Mouse (Mus musculus) MEL (cell line): Measurements from ENCODE around the gene Psen1. TPM values are rescaled to one million over a fixed set of nuclear protein-coding genes. Genes with fewer than 3 reads are reported as not detected.

Source experiments
- DNase-seq: peaks from one replicate; pipeline ENCODE4 v3.0.0; 2011; ENCODE audit warnings: low read depth, low spot score
- H3K27ac ChIP-seq: 2 replicates; pipeline ENCODE4 v1.5.1; 2012; ENCODE audit warnings: low read depth, mild to moderate bottlenecking, control low read depth, low read length, moderate library complexity; ENCODE audit not compliant: control insufficient read depth
- H3K27me3 ChIP-seq, 2 experiments: fragments of 150-350 bp in 1 of 2; sonication (generic) in 1 of 2; 2 replicates each; pipeline ENCODE4 v1.6.1; 2012; ENCODE audit warnings: low read length in 2 of 2, mild to moderate bottlenecking in 2 of 2, improper control_type of control experiment in 1 of 2, moderate library complexity in 1 of 2; ENCODE audit not compliant: insufficient read depth in 2 of 2, control insufficient read depth in 1 of 2
- H3K36me3 ChIP-seq, 2 experiments: 2 replicates each; pipeline ENCODE4 v1.6.1; 2012 to 2014; ENCODE audit warnings: low read length in 2 of 2, improper control_type of control experiment in 1 of 2, inconsistent platforms in 1 of 2, mild to moderate bottlenecking in 1 of 2; ENCODE audit not compliant: insufficient read depth in 2 of 2, control insufficient read depth in 1 of 2
- H3K4me1 ChIP-seq, 2 experiments: fragments of 150-350 bp in 1 of 2; sonication (generic) in 1 of 2; 2 replicates each; pipeline ENCODE4 v1.6.1; 2012; ENCODE audit warnings: low read length in 2 of 2, improper control_type of control experiment in 1 of 2, mild to moderate bottlenecking in 1 of 2; ENCODE audit not compliant: insufficient read depth in 2 of 2, control insufficient read depth in 1 of 2
- H3K4me3 ChIP-seq, 2 experiments: fragments of 150-350 bp in 1 of 2; sonication (generic) in 1 of 2; 2 replicates each; pipeline ENCODE4 v1.5.1; 2012; ENCODE audit warnings: low read depth in 2 of 2, low read length in 2 of 2, mild to moderate bottlenecking in 2 of 2, moderate library complexity in 2 of 2, control low read depth in 1 of 2, improper control_type of control experiment in 1 of 2; ENCODE audit not compliant: control insufficient read depth in 1 of 2, insufficient read depth in 1 of 2
- H3K79me2 ChIP-seq: 2 replicates; pipeline ENCODE4 v1.6.1; 2012; ENCODE audit warnings: mild to moderate bottlenecking, low read length, moderate library complexity; ENCODE audit not compliant: control insufficient read depth, poor library complexity, insufficient read depth
- H3K9ac ChIP-seq: 2 replicates; pipeline ENCODE4 v1.6.1; 2012; ENCODE audit warnings: low read depth, mild to moderate bottlenecking, control low read depth, low read length, moderate library complexity; ENCODE audit not compliant: control insufficient read depth, poor library complexity, severe bottlenecking
- H3K9me3 ChIP-seq: fragments of 150-350 bp; sonication (generic); replicated peaks from 2 replicates; pipeline ENCODE4 v1.6.1; 2012; ENCODE audit warnings: mild to moderate bottlenecking, low read length, improper control_type of control experiment, moderate library complexity; ENCODE audit not compliant: insufficient read depth
- BHLHE40 ChIP-seq: IDR thresholded peaks from 2 replicates; pipeline ENCODE4 v1.6.1; 2012; ENCODE audit warnings: low read depth, mild to moderate bottlenecking, inconsistent platforms, low read length, improper control_type of control experiment, borderline replicate concordance
- CHD1 ChIP-seq: IDR thresholded peaks from 2 replicates; pipeline ENCODE4 v1.6.1; 2012; ENCODE audit warnings: low read depth, mild to moderate bottlenecking, inconsistent platforms, low read length, improper control_type of control experiment
- EP300 ChIP-seq, 2 experiments: IDR thresholded peaks; 2 replicates each; pipeline ENCODE4 v1.6.1; 2011; ENCODE audit warnings: improper control_type of control experiment in 2 of 2, low read length in 2 of 2, low read depth in 1 of 2, mild to moderate bottlenecking in 1 of 2
- GABPA ChIP-seq: IDR thresholded peaks from 2 replicates; pipeline ENCODE4 v1.6.1; 2012; ENCODE audit warnings: low read depth, mild to moderate bottlenecking, inconsistent platforms, low read length, improper control_type of control experiment, moderate library complexity
- MAZ ChIP-seq: IDR thresholded peaks from 2 replicates; pipeline ENCODE4 v1.6.1; 2012; ENCODE audit warnings: low read depth, mild to moderate bottlenecking, inconsistent platforms, low read length, improper control_type of control experiment
- MEF2A ChIP-seq: IDR thresholded peaks from 2 replicates; pipeline ENCODE4 v1.6.1; 2014; ENCODE audit warnings: low read depth, mild to moderate bottlenecking, inconsistent platforms, low read length, improper control_type of control experiment; ENCODE audit not compliant: poor library complexity, insufficient replicate concordance, severe bottlenecking; ENCODE audit errors: extremely low read depth
- MXI1 ChIP-seq: IDR thresholded peaks from 2 replicates; pipeline ENCODE4 v1.6.1; 2011; ENCODE audit warnings: mild to moderate bottlenecking, low read depth, low read length, improper control_type of control experiment
- MYB ChIP-seq: IDR thresholded peaks from 2 replicates; pipeline ENCODE4 v1.6.1; 2011; ENCODE audit warnings: mild to moderate bottlenecking, low read depth, low read length, improper control_type of control experiment
- MYC ChIP-seq: IDR thresholded peaks from 2 replicates; pipeline ENCODE4 v1.6.1; 2011; ENCODE audit warnings: low read depth, mild to moderate bottlenecking, low read length, improper control_type of control experiment, moderate library complexity
- NRF1 ChIP-seq: IDR thresholded peaks from 2 replicates; pipeline ENCODE4 v1.6.1; 2014; ENCODE audit warnings: low read depth, mild to moderate bottlenecking, inconsistent platforms, low read length, improper control_type of control experiment, moderate library complexity; ENCODE audit not compliant: poor library complexity, insufficient read depth, severe bottlenecking
- POLR2A ChIP-seq, 2 experiments: IDR thresholded peaks; 2 replicates each; pipeline ENCODE4 v1.6.1; 2011 to 2012; ENCODE audit warnings: low read length in 2 of 2, mild to moderate bottlenecking in 2 of 2, control low read depth in 1 of 2, improper control_type of control experiment in 1 of 2, low read depth in 1 of 2, moderate library complexity in 1 of 2; ENCODE audit not compliant: control insufficient read depth in 1 of 2, insufficient read depth in 1 of 2, poor library complexity in 1 of 2
- POLR2AphosphoS2 ChIP-seq: IDR thresholded peaks from 2 replicates; pipeline ENCODE4 v1.6.1; 2011; ENCODE audit warnings: low read length, improper control_type of control experiment
- RCOR1 ChIP-seq: IDR thresholded peaks from 2 replicates; pipeline ENCODE4 v1.6.1; 2012; ENCODE audit warnings: low read depth, mild to moderate bottlenecking, inconsistent platforms, low read length, improper control_type of control experiment
- TAL1 ChIP-seq: IDR thresholded peaks from 2 replicates; pipeline ENCODE4 v1.6.1; 2012; ENCODE audit warnings: mild to moderate bottlenecking, inconsistent platforms, low read length, moderate library complexity, mixed read lengths
- TBP ChIP-seq: IDR thresholded peaks from 2 replicates; pipeline ENCODE4 v1.8.0; 2011; ENCODE audit warnings: low read depth, low read length, improper control_type of control experiment
- TCF12 ChIP-seq: IDR thresholded peaks from 2 replicates; pipeline ENCODE4 v1.6.1; 2014; ENCODE audit warnings: low read depth, mild to moderate bottlenecking, inconsistent platforms, low read length, improper control_type of control experiment, moderate library complexity
- UBTF ChIP-seq: IDR thresholded peaks from 2 replicates; pipeline ENCODE4 v1.6.1; 2012; ENCODE audit warnings: low read depth, mild to moderate bottlenecking, inconsistent platforms, low read length, improper control_type of control experiment, moderate library complexity, borderline replicate concordance; ENCODE audit not compliant: insufficient read depth
- USF2 ChIP-seq, 2 experiments: IDR thresholded peaks; 2 replicates each; pipeline ENCODE4 v1.6.1; 2011 to 2012; ENCODE audit warnings: improper control_type of control experiment in 2 of 2, low read length in 2 of 2, borderline replicate concordance in 1 of 2, inconsistent platforms in 1 of 2, low read depth in 1 of 2, mild to moderate bottlenecking in 1 of 2; ENCODE audit not compliant: insufficient read depth in 1 of 2
- ZC3H11A ChIP-seq: IDR thresholded peaks from 2 replicates; pipeline ENCODE4 v1.6.1; 2012; ENCODE audit warnings: low read depth, mild to moderate bottlenecking, inconsistent platforms, low read length, improper control_type of control experiment
- ZMIZ1 ChIP-seq: IDR thresholded peaks from 2 replicates; pipeline ENCODE4 v1.6.1; 2012; ENCODE audit warnings: low read depth, mild to moderate bottlenecking, inconsistent platforms, low read length, improper control_type of control experiment, moderate library complexity
- ZNF384 ChIP-seq: IDR thresholded peaks from 2 replicates; pipeline ENCODE4 v1.6.1; 2012; ENCODE audit warnings: low read depth, mild to moderate bottlenecking, inconsistent platforms, low read length, improper control_type of control experiment
- polyA plus RNA-seq, 2 experiments: library from polyadenylated mRNA; stranded (reverse) in 1 of 2; unstranded in 1 of 2; fragments of >175 nt in 1 of 2; fragments of >200 nt in 1 of 2; gene quantifications; 2 replicates each; pipeline versions ENCODE4 v1.2.1 to v1.2.4; 2012; ENCODE audit warnings: low replicate concordance in 2 of 2, low read depth in 1 of 2; ENCODE audit not compliant: insufficient read length in 2 of 2, insufficient read depth in 1 of 2, missing spikeins in 1 of 2
- total RNA-seq: library from RNA; depleted of rRNA; stranded (reverse); fragments of 300-350 nt; gene quantifications from 2 replicates; pipeline ENCODE4 v1.2.3, GENCODE M21; 2012

The Psen1 gene
- total and polyA plus RNA-seq, 3 experiments = 45.4 to 63.5 TPM; not detected in 1

- no peak overlapping the region for H3K27ac ChIP-seq
- H3K4me1 ChIP-seq = no peaks in the 10 kb centered on the region
- H3K36me3 ChIP-seq = no peaks in the 10 kb centered on the region
- no peak overlapping the region for H3K9ac ChIP-seq
- TF ChIP-seq POLR2AphosphoS2 (no peak), ZMIZ1 (no peak), MYB (no peak), TBP (no peak), MXI1 (no peak), MEF2A (no peak), MAZ (no peak), CHD1 (no peak)
- no peaks in the 10 kb centered on the region for H3K9me3 ChIP-seq
- DNase-seq = no peak
- H3K4me3 ChIP-seq = no peak overlapping the region
- peaks cover 0 to 4% of the 10 kb centered on the region in 2 experiments; a peak in 3 of 4 replicates for H3K27me3 ChIP-seq
- H3K79me2 ChIP-seq = no peaks in the 10 kb centered on the region
Observed at GRCm38 (mm10) chr12:83780181-83780580, 92.2 kb downstream of the Psen1 start.

DNA sequence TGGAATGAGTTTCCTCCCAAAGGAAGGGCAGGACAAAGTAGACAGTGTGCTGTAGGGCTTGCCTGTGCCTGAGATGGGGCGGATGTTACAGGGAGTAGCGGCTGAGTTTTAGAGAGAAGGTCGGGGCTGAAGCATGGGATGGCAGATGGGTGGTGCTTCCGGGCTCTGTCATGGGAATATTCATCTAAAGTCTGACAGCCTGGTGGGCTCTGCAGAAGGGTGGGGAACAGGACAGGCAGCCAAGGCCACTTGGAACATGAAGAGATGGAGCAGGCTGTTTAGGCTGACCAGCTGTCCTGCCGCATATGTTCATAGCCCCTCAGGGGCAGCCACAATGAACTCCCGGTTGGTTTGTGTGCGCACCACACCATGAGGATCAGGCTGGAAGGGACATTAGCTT is 93.3 kb downstream of the Psen1 start:
- peaks cover 0 to 4% of the 10 kb centered on the region in 2 experiments; a peak in 3 of 4 replicates for H3K27me3 ChIP-seq
- no peak overlapping the region for H3K9ac ChIP-seq
- no peak for DNase-seq
- H3K36me3 ChIP-seq = no peaks in the 10 kb centered on the region
- no peaks in the 10 kb centered on the region for H3K79me2 ChIP-seq
- no peak overlapping the region for H3K27ac ChIP-seq
- H3K4me3 ChIP-seq = no peak overlapping the region
- TF ChIP-seq UBTF (no peak), MYC (no peak), NRF1 (no peak)
- no peaks in the 10 kb centered on the region for H3K9me3 ChIP-seq
- H3K4me1 ChIP-seq = no peaks in the 10 kb centered on the region

DNA sequence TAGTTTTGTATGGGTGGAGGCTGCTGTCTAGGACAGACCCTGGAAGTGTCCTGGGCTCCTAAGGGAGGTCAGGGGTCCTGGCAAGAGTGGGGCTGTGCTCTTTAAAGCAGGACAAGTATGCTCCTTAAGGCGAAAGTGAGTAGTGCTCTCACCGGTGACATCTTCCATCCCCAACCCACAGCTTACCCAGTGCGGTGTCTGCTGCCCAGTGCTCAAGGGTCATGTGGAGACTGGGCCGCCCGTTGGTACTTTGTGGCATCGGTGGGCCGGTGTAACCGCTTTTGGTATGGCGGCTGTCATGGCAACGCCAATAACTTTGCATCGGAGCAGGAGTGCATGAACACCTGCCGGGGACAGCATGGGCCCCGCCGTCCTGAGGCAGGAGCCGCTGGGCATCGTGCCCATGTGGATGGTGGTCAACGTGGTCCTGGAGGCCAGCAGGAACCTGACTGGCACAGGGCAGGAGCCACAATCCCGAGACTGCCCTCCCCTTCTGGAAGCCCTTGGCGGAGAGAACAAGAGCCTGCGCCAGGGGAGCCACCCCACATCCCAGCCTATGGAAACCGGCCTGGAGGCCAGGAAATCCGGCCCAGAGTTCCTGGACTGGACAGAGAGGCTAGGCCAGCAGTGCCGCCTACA is 93.8 kb downstream of the Psen1 start:
- Histone ChIP-seq H3K27me3 (peaks cover 0 to 4% of the 10 kb centered on the region in 2 experiments; a peak in 3 of 4 replicates), H3K27ac (no peak overlapping the region), H3K36me3 (no peaks in the 10 kb centered on the region), H3K9me3 (no peaks in the 10 kb centered on the region), H3K9ac (no peak overlapping the region), H3K79me2 (no peaks in the 10 kb centered on the region), H3K4me1 (no peaks in the 10 kb centered on the region), H3K4me3 (no peak overlapping the region)
- no peak for TF ChIP-seq MYC
- no peak for TF ChIP-seq RCOR1
- TF ChIP-seq MYB = no peak
- TF ChIP-seq ZMIZ1 = no peak
- TF ChIP-seq TCF12 = no peak
- TF ChIP-seq TAL1 = no peak
- no peak for TF ChIP-seq ZNF384
- TF ChIP-seq USF2 (IDR thresholded peaks at IDR 0.05; ENCODE audit: borderline replicate concordance in 1 of 2, insufficient read depth in 1 of 2, low read depth in 1 of 2, low read length in 2 of 2) = no peak
- no peak for TF ChIP-seq POLR2A (IDR thresholded peaks at IDR 0.05; ENCODE audit: control insufficient read depth in 1 of 2, insufficient read depth in 1 of 2, low read depth in 1 of 2, low read length in 2 of 2, poor library complexity in 1 of 2)
- TF ChIP-seq GABPA = no peak
- no peak for TF ChIP-seq EP300 (IDR thresholded peaks at IDR 0.05; ENCODE audit: low read depth in 1 of 2, low read length in 2 of 2)
- TF ChIP-seq ZC3H11A = no peak
- no peak for TF ChIP-seq BHLHE40
- no peak for DNase-seq
